Mouse (Mus musculus) c-Kit-positive CD71-positive TER-119-positive erythroid progenitor cells, embryonic 14.5 days (primary cell): ENCODE data around the gene Ggnbp2.
A peak's percentile ranks its signal among the peaks of the same experiment; 100 is the strongest.

ENCODE experiments used
- DNase-seq: peaks from one replicate; pipeline ENCODE4 v3.0.0-alpha.2; 2013; ENCODE audit warnings: low spot score

The Ggnbp2 gene

GRCm38 (mm10) chr11:84870337-84871043, at the start of gene Ggnbp2:
TSS of gene Ggnbp2 (minus strand) at chr11:84870817.
- peak; percentile 87 for DNase-seq

GRCm38 (mm10) chr11:84919951-84920350, 49.3 kb upstream of the Ggnbp2 start:
- no peak for DNase-seq

GRCm38 (mm10) chr11:84919276-84919675, 48.7 kb upstream of the Ggnbp2 start:
- peak; percentile 76 for DNase-seq

- peak; percentile 84 for DNase-seq
Measured at GRCm38 (mm10) chr11:84918425-84918824, 47.8 kb upstream of the Ggnbp2 start.

GRCm38 (mm10) chr11:84916703-84917300, 46.2 kb upstream of the Ggnbp2 start:
- no peak for DNase-seq

GRCm38 (mm10) chr11:84916053-84916702, 45.6 kb upstream of the Ggnbp2 start, which contains the start of gene Znhit3:
TSS of gene Znhit3 (minus strand) at chr11:84916366.
- DNase-seq: peak; percentile 86

GRCm38 (mm10) chr11:84914673-84915072, 44.1 kb upstream of the Ggnbp2 start:
- peak; percentile 38 for DNase-seq

GRCm38 (mm10) chr11:84910411-84910810, 39.8 kb upstream of the Ggnbp2 start:
- DNase-seq: no peak

GRCm38 (mm10) chr11:84908480-84908879, 37.9 kb upstream of the Ggnbp2 start:
- DNase-seq: no peak

GRCm38 (mm10) chr11:84907081-84907480, 36.5 kb upstream of the Ggnbp2 start:
- no peak for DNase-seq

- no peak for DNase-seq
Measured at GRCm38 (mm10) chr11:84904597-84905144, 34.1 kb upstream of the Ggnbp2 start.

GRCm38 (mm10) chr11:84893113-84893512, 22.5 kb upstream of the Ggnbp2 start:
- DNase-seq: no peak

GRCm38 (mm10) chr11:84891705-84892104, 21.1 kb upstream of the Ggnbp2 start:
- no peak for DNase-seq

- DNase-seq: no peak
Measured at GRCm38 (mm10) chr11:84889492-84889891, 18.9 kb upstream of the Ggnbp2 start.

- DNase-seq: no peak
Measured at GRCm38 (mm10) chr11:84888025-84888424, 17.4 kb upstream of the Ggnbp2 start.

- no peak for DNase-seq
Measured at GRCm38 (mm10) chr11:84886767-84887511, 16.3 kb upstream of the Ggnbp2 start.

GRCm38 (mm10) chr11:84886236-84886635, 15.6 kb upstream of the Ggnbp2 start:
- no peak for DNase-seq

- no peak for DNase-seq
Measured at GRCm38 (mm10) chr11:84885238-84885637, 14.6 kb upstream of the Ggnbp2 start.

- DNase-seq: no peak
Measured at GRCm38 (mm10) chr11:84882346-84882745, 11.7 kb upstream of the Ggnbp2 start.

GRCm38 (mm10) chr11:84880971-84881370, 10.4 kb upstream of the Ggnbp2 start:
- peak; percentile 45 for DNase-seq

- DNase-seq: no peak
Measured at GRCm38 (mm10) chr11:84880465-84880961, 9.9 kb upstream of the Ggnbp2 start.
